Comparison of ENCODE assay signal across 9 mouse cellular contexts in genomic region chr11:88028193-88028684, GRCm38 (mm10). TPM values are rescaled to one million over a fixed set of nuclear protein-coding genes. Genes with fewer than 3 reads are reported as not detected.
DNase-seq lines count a peak whose midpoint lies in the region; ATAC-seq lines count a peak whose summit lies in the region.
"Had no signal": no experiment of that assay in that cellular context is flagged by ENCODE, and none has a peak within 500 bp of the region (broad histone marks: within the 10 kb centered on the region; RNA-seq: fewer than 3 reads in every experiment).

No protein-coding gene starts in this region.

- H3K9me3 ChIP-seq in forebrain, embryonic 12.5 days: no peaks in the 10 kb centered on the region

- ATAC-seq in forebrain, embryonic 12.5 days (ENCODE audit: low FRiP score): peak; percentile 82

- 4% methylated on average over 16 of the region's 16 CpGs for WGBS in forebrain, embryonic 12.5 days

- H3K27ac ChIP-seq in forebrain, embryonic 12.5 days: peak overlapping the region; percentile 86

- H3K4me2 ChIP-seq in forebrain, embryonic 12.5 days: peak overlapping the region; percentile 17

- no peak overlapping the region for H3K9ac ChIP-seq in forebrain, embryonic 12.5 days

- DNase-seq in layer of hippocampus, adult 11-12 months (ENCODE audit: low spot score): peak; percentile 40
- DNase-seq in layer of hippocampus, postnatal 25 days (ENCODE audit: extremely low spot score in 1 of 2, low spot score in 1 of 2): no peak
- DNase-seq in left cerebral cortex, postnatal 25 days (ENCODE audit: low spot score in 2 of 2): peak; percentile 58 to 74
- peak; percentile 57 to 60 for DNase-seq in right cerebral cortex, postnatal 36 days (ENCODE audit: low spot score in 2 of 2)
- DNase-seq in lung, postnatal 10 days: no peak
- no peak for DNase-seq in kidney, postnatal 36 days
- DNase-seq in cerebellum, adult 8-10 months: no peak

- intact Hi-C loops in left cerebral cortex, postnatal 25 days (cut with DNase I): no loop called here

- H3K36me3 ChIP-seq in forebrain, embryonic 12.5 days (replicated peaks): no peaks in the 10 kb centered on the region

- no peak overlapping the region for H3K4me3 ChIP-seq in forebrain, embryonic 12.5 days (replicated peaks)

- H3K4me1 ChIP-seq in forebrain, embryonic 12.5 days: peaks cover 19% of the 10 kb centered on the region

- no peaks in the 10 kb centered on the region for H3K27me3 ChIP-seq in forebrain, embryonic 12.5 days
- H3K27me3 ChIP-seq: CH12.LX had no signal

RNA-seq across cellular contexts. Expression of gene Srsf1, which starts 18.9 kb away (rescaled TPM):
- 100 to 1,000 TPM; 191 to 221 TPM for total RNA-seq in layer of hippocampus, postnatal 25 days (2021)
- 564 and 577 TPM in 2 replicates for polyA plus RNA-seq in forebrain, embryonic 12.5 days (2016; fragmentation: Nextera tagmentation; extraction: Ambion mirVana)
- total RNA-seq in left cerebral cortex, postnatal 25 days (2021): 100 to 1,000 TPM; 177 to 190 TPM

RNA-seq across cellular contexts. Expression of gene Vezf1, which starts 39.8 kb away (rescaled TPM):
- total RNA-seq in layer of hippocampus, postnatal 25 days (2021): 10 to 100 TPM; 22.1 TPM
- polyA plus RNA-seq in forebrain, embryonic 12.5 days (2016; fragmentation: Nextera tagmentation; extraction: Ambion mirVana): 84.8 and 91.5 TPM in 2 replicates
- total RNA-seq in left cerebral cortex, postnatal 25 days (2021): 10 to 100 TPM; 23.6 to 25.8 TPM

RNA-seq across cellular contexts. Expression of gene Dynll2, which starts 40.9 kb away (rescaled TPM):
- 100 to 1,000 TPM; 435 to 462 TPM for total RNA-seq in layer of hippocampus, postnatal 25 days (2021)
- polyA plus RNA-seq in forebrain, embryonic 12.5 days (2016; fragmentation: Nextera tagmentation; extraction: Ambion mirVana): 34.7 and 36.2 TPM in 2 replicates
- 100 to 1,000 TPM; 580 to 594 TPM for total RNA-seq in left cerebral cortex, postnatal 25 days (2021)

Comparison
In these comparisons a context has a peak if more than half of its experiments do, and no peak if none do; other contexts are left out.
1. DNase-seq: peak in layer of hippocampus, adult 11-12 months (single experiment), left cerebral cortex, postnatal 25 days (2 of 2) and right cerebral cortex, postnatal 36 days (2 of 2); none in layer of hippocampus, postnatal 25 days (0 of 2), lung, postnatal 10 days (single experiment), kidney, postnatal 36 days (0 of 2) and cerebellum, adult 8-10 months (single experiment).